Mouse (Mus musculus) frontal cortex, postnatal 25 days (tissue): ENCODE data around the gene Hist1h4k.
"Not testable (repeated sequence)": the region's sequence is repeated elsewhere in the genome, so short reads cannot be mapped to it uniquely, and the experiment has no call there.

ENCODE experiments used
- DNase-seq, 2 experiments: peaks; one replicate each; pipeline ENCODE4 v3.0.0; 2022; ENCODE audit warnings: low spot score in 2 of 2

Hist1h4k gene

DNA sequence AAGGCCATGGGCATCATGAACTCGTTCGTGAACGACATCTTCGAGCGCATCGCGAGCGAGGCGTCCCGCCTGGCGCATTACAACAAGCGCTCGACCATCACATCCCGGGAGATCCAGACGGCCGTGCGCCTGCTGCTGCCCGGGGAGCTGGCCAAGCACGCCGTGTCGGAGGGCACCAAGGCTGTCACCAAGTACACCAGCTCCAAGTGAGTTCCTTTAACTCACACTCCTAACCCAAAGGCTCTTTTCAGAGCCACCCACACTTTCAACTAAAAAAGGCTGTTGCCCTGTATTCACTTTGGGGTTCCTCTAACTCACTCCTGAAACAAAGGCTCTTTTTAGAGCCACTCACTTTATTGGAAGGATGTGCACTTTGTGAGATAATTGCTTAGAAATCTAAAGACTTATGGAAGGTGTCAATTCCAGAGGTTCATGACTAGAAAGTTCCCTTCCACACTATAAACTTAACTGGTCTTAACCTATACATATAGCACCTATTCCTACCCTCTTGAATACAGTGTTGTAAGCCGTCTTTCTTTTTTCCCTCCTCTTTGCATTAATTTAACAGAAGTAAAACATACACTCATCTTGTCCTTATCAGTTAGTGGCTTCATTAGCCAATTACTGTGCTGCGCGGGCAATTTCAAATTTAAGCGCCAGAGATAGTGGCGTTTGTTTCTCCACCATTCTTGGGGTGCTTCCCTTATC, 4.1 kb upstream of the Hist1h4k start:
- not testable (repeated sequence) for DNase-seq

GRCm38 (mm10) chr13:21753524-21754285, 3.4 kb upstream of the Hist1h4k start, which contains the start of the genes Hist1h2ak and Hist1h2bn:
Hist1h2ak (minus strand) TSS chr13:21753827.
Hist1h2bn (plus strand) TSS chr13:21754123.
- peak; percentile 40 to 56 for DNase-seq

GRCm38 (mm10) chr13:21753051-21753523, 2.8 kb upstream of the Hist1h4k start:
- no peak for DNase-seq

DNA sequence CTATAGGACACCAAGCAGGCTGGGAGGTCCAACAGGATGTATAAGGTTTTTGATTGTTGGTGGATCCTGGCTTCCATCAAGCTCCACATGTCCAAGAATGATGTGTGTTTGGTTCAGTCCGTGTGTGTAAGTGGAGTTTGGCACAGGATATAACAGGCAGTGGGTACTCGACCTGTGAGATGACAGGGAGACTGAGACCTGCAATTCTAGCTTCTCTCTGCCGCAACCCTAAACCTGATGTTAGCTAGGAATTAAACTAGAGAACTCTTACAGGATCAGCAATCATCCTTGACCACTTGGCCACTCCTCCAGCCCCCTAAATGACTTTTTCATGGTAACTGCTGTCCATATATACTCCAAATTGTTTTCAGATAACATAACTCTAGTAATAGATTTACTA, 2.1 kb upstream of the Hist1h4k start:
- no peak for DNase-seq

GRCm38 (mm10) chr13:21751827-21752226, 1.5 kb upstream of the Hist1h4k start:
- no peak for DNase-seq

DNA sequence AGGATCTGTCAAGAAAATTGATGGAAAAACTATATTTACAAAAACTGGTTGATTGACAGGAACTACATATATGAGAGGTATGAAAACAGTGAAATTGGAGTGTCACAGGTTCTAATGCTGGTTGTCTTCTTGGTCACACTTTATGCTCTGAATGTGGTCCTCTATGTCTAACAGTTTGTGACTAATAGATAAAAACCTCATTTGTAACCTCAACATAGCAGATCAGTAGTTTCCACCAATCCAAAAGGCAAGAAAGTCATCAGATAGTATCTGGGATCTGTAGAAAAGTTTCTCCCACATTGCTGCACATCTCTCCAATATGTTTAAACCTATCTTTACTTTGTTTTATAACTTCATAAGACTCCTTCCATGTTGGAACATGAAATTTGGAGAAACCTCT, 1.1 kb upstream of the Hist1h4k start:
- DNase-seq = no peak

GRCm38 (mm10) chr13:21749387-21750158, 732 bp downstream of the Hist1h4k start:
- no peak for DNase-seq

DNA sequence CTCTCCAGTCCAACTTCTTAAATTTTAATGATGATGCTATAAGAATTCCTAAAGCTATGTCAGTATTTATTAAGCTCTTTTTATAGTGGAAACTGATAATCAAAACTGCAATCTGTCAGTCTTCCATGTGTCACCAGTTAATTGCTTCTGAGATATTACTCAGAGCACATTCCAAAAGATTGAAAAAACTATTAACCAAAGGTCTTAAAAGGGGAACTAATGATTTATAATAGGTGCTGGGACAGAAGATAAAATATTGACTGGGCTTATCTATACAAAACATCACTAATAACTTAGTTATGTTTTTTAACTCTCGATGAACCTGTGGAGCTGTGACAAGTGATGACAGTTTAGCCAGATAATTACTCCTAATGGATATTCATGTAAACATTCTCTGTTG, 5.3 kb downstream of the Hist1h4k start:
- DNase-seq = no peak

DNA sequence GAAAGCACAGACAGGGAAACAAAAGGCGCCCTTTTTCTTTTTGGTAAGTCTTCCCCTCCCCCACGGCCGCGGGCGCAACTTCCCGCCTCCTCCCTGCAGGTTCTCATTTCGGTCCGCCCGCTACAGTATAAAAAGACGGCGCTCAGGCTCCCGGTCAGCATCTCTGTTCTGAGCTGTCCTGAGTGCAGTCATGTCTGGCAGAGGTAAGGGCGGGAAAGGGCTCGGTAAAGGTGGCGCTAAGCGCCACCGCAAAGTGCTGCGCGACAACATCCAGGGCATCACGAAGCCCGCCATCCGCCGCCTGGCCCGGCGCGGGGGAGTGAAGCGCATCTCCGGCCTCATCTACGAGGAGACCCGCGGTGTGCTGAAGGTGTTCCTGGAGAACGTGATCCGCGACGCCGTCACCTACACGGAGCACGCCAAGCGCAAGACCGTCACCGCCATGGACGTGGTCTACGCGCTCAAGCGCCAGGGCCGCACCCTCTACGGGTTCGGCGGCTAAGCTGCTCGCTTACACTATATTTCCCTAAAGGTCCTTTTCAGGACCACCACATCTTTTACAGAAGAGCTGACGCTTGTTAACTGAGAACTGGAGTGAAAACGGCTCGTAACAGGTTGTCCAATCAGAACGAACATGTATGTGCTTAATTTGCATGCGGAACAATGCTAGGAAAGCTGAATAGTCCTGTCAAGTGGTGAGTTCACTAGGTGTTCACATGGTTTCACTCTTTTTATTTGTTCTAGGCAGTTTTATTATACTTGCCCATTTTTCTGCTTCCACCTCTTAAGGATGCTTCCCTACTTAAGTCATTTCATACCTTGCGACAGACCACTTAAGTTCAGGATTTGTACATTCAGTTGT, 15.2 kb downstream of the Hist1h4k start, which contains the start of gene Hist1h4j:
TSS of gene Hist1h4j (plus strand) at position 159 of the 862 bp plus-strand sequence.
- peak; percentile 58 to 69 for DNase-seq

DNA sequence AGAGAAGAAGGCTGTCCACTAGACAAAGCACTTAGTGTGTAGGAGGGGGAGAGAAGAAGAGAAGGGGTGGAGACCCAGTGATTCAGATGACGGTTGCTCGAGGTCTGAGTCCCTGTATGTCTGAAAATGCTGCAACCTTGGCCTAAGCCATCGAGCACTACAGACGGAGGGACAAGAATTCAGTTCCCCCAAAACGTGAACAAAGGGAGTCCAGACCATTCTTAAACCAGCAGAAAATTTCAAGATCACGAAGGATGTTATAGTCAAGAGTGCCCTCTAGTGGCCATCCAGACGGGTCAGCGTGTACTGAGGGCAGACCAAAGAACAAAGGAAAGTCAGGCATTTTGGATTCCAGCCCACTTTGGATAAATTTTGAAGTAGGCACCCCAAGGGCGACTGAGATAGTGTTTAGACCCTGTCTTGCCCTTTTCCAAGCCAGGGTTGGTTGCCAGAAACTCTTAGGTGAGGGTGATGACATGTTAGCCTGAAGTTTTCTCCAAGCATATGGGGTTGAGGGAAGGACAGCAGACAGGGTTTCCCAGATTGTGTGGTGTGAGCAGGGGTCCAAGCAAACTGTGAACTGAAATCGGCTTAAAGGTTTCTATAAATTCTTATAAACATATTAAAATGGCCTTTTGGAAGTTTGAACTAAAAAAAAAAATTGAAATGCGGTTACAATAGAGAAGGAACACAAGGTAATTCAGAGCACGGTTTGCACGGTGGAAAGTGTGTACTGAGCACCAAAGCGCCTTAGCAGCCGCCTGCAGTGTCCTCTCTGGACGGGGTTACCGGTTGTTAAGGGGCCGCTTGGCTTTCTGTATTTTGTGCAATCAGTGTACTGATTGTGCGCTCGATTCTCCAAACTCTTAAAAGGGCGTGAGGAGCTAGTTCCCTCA, 16.0 kb downstream of the Hist1h4k start:
- peak; percentile 42 to 61 for DNase-seq

DNA sequence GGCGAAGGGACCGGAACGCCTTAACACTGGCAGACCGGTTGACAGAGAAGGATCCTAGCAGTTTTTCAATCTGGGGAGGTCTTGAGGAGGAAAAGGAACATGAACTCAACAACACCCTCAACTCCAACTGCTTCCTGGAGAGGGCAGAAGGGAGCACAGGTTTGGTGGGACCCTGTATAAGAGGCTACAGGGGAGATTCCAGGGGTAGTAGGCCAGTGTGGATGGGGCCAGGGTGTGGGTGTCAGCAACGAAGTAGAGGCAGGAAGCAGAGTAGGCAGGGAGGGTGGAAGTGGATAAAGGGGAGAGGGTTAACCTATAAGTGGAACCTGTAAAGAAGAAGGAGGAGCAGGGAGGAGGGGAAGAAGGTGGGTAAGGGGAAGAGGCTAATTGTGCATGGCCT, 16.8 kb downstream of the Hist1h4k start:
- DNase-seq = no peak

DNA sequence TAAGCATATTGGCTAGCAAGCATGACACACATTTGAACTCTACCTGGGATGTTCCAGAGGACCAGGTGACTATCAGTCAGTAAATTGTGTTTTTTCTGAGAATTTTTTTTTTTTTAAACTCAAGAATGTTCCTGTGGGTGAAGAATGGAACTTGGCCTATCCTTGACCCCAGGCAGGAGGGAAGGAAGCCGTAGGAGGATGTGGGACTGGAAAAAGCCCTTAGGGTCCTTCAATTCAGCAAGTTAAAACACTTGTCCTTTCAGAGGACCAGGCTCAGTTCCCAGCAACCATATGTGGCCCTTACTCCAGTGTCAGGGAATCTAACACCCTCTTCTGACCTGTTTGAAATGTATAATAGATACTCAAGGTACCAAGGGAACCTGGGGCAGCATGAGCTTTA, 20.8 kb downstream of the Hist1h4k start:
- no peak for DNase-seq

DNA sequence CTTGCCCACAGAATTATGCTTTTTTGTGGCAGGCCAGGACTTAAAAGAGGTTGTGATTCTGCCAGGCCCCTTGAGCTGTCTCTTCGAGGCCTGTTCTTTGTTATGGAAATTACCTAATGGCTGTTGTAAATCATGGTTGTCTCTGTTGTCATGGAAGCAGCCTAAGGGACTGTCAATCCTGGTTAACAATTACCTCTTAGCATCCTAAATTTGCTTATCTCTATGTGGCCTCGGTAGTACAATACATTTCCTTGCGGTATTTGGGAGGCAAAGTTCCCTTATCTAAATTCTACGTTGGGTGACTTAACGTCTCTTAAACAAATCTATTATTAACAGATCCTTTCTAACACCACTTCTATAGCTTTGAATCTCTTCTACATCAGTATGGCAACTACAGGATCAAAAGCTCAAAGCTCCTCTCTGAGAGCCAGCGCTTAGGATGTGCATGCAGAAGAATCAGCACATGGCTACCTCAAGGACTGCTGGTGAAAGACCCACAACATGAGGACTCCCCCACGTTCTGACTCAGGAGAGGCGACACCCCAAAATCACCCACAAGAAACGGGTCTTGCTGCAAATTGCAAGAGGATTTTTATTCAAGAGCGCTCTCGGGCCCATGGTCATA, 22.2 kb downstream of the Hist1h4k start:
- DNase-seq = no peak

DNA sequence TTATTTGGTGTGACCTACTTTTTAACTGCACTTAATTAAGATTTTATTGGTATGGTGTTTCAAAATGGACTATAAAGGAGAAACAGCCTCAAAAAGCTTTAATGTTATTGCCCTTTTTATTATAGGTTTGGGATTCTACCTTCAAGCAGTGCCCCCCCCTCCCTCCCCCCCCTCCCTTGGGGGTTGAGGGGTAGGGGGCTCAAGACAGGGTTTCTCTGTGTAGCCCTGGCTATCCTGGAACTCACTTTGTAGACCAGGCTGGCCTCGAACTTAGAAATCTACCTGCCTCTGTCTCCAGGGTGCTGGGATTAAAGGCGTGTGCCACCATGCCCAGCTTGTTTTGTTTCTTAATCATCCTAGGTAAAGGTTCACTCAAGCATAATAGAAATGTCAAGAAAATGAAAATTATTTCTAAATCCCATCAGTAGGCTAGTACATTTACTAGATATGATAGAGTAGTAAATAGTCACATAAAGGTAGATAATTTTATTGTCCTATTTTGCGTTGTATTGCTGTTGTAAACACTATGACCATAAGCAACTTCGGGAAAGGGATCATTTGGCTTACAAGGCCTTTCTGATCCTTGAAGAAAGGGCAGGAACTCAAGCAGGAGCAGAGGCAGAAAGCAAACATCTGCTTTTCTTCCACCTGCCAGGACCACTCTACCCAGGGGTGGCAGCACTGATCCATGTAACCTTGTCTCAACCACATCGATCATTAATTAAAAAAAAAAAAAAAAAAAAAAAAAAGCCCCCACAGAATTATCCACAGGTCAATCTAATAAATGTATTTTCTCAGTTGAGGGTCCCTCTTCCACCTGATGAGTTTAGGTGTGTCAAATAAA, 27.1 kb downstream of the Hist1h4k start:
- DNase-seq = no peak

GRCm38 (mm10) chr13:21722373-21722925, 27.9 kb downstream of the Hist1h4k start:
- DNase-seq = no peak

DNA sequence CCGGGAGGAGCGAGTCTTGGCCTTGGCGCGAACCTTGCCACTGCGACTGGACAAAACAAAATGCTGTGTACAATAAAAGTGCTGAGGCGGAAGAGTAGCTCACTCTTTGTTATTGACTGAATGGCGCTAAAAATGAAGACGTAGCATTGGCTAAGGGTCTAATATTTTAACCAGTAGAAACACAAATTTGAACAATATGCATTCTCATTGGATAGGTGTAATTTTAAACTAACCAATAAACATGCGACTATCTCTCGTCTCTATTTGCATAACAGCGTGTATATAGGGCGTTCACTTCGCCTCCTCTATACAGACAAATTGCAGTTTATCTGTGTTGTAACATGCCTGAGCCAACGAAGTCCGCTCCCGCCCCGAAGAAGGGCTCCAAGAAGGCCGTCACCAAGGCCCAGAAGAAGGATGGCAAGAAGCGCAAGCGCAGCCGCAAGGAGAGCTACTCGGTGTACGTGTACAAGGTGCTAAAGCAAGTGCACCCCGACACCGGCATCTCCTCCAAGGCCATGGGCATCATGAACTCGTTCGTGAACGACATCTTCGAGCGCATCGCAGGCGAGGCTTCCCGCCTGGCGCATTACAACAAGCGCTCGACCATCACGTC, 28.4 kb downstream of the Hist1h4k start, which contains the start of gene Hist1h2bm:
TSS of gene Hist1h2bm (plus strand) at position 288 of the 616 bp plus-strand sequence.
- peak; percentile 37 to 58 for DNase-seq

- not testable (repeated sequence) for DNase-seq
Observed at GRCm38 (mm10) chr13:21721107-21721756, 29.1 kb downstream of the Hist1h4k start.
